Mouse (Mus musculus): ENCODE measurements around the gene Aqp5. TPM values are rescaled to one million over a fixed set of nuclear protein-coding genes. Genes with fewer than 3 reads are reported as not detected.

Gene Aqp5
- polyA plus RNA-seq, 1 experiment, result 1.3 TPM

DNA sequence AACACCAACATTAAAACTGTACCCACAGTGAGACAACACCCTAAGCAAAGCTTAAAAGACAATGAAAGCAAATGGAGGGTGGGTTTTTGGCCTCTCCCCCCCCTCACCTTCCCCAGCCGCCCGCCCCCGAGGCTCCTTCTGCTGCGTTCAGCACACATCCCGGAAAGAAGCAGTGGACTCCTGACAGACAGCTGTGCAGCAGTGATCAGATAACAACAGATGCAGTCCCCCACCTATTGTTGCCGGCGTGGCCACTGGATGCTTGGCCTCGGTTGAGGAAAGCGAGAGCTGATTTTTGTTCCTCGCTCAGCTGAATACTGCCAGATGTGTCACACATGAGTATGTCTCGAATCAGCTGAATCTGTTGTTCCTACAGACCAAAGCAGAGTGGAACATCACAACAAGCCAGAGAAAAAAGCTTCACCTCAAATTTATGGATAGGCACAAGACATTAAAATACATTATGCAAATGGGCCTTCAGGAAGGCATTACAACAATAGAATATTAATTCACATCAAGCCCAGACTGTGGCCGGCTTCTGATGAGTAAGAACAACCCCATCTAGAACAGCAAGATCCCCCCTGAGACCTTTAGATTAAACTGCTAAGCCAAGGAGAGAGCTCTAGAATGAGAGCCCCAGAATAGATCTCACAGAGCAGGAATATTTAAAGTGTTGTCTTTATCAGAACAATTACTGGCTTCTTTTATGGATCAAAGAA, 47.0 kb downstream of the Aqp5 start:
- no peak for DNase-seq (ENCODE audit: low spot score)

- DNase-seq (ENCODE audit: low spot score), result no peak
Observed at GRCm38 (mm10) chr15:99638124-99638485, 47.5 kb downstream of the Aqp5 start.

DNA sequence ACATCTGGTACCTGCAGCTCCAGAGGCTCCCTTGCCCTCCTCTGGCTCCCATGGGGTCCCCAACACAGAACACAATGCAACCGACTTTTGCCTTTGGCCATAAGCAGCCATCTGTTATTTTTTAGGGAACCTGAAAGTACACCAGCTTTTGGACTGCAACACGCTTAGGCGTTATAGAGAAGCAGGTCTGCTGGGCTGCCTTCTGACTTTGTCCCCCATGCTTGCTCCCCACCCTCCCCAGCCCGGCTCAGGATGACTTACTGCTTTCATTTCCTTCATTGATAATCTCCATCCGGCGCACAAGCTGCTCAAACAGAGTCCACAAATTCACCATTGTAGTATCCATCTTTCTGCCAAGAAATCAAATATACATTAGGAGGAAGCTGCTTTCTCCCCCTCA, 52.0 kb downstream of the Aqp5 start:
- no peak for DNase-seq (ENCODE audit: low spot score)

DNA sequence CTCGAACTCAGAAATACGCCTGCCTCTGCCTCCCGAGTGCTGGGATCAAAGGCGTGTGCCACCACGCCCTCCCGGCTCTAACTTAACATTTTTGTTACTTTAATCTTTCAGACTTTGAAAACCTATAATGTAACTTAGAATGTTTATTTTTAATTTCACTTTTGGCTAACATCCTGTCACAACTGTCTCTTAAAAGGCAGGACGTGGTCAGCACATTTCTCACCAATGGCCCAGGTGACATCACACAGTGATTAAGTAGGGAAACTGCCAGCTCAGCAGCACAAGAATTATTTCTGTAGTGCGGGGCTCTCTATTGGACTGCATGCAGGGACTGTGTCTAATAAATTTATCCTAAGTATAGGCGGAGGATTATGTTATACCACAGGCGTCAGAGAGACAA, 53.2 kb downstream of the Aqp5 start:
- no peak for DNase-seq (ENCODE audit: low spot score)

Other genes starting within 250 kb of the Aqp5 start
- gene Fmnl3, start 220.3 kb upstream of the Aqp5 start, polyA plus RNA-seq (2012; rRNA removed), result 8.9 and 9.9 TPM in 2 replicates
- 331 and 342 TPM in 2 replicates for gene Tmbim6, start 197.9 kb upstream of the Aqp5 start, polyA plus RNA-seq (2012; rRNA removed)
- 3.3 and 5.0 TPM in 2 replicates for gene Nckap5l, start 133.0 kb upstream of the Aqp5 start, polyA plus RNA-seq (2012; rRNA removed)
- gene Bcdin3d, start 116.1 kb upstream of the Aqp5 start, polyA plus RNA-seq (2012; rRNA removed), result 5.7 and 5.9 TPM in 2 replicates
- 0.22 and 0.57 TPM in 2 replicates for gene Faim2, start 62.6 kb upstream of the Aqp5 start, polyA plus RNA-seq (2012; rRNA removed)
- gene Aqp2, start 11.7 kb upstream of the Aqp5 start, polyA plus RNA-seq (2012; rRNA removed), result not detected in 2 replicates
- 0.03 and 0.07 TPM in 2 replicates for gene Aqp6, start 10.6 kb downstream of the Aqp5 start, polyA plus RNA-seq (2012; rRNA removed)
- 5.4 and 6.1 TPM in 2 replicates for gene Racgap1, start 60.9 kb downstream of the Aqp5 start, polyA plus RNA-seq (2012; rRNA removed)
- gene Asic1, start 79.6 kb downstream of the Aqp5 start, polyA plus RNA-seq (2012; rRNA removed), result 0.19 and 0.22 TPM in 2 replicates
- gene Smarcd1, start 111.3 kb downstream of the Aqp5 start, polyA plus RNA-seq (2012; rRNA removed), result 20.4 and 20.5 TPM in 2 replicates
- 0.52 TPM in 1 of 2 replicates, not detected in the other for gene Gm17349, start 114.7 kb downstream of the Aqp5 start, polyA plus RNA-seq (2012; rRNA removed)
- gene Gpd1, start 126.7 kb downstream of the Aqp5 start, polyA plus RNA-seq (2012; rRNA removed), result 11.7 and 14.9 TPM in 2 replicates
- gene Cox14, start 134.8 kb downstream of the Aqp5 start, polyA plus RNA-seq (2012; rRNA removed), result 119 and 162 TPM in 2 replicates
- 35.4 and 43.3 TPM in 2 replicates for gene Cers5, start 182.1 kb downstream of the Aqp5 start, polyA plus RNA-seq (2012; rRNA removed)

Measured in urinary bladder, adult 2 months (tissue).